Mouse (Mus musculus) right cerebral cortex, postnatal 14 days (tissue): ENCODE measurements around the gene Cdhr3.
A peak's percentile ranks its signal among the peaks of the same experiment; 100 is the strongest.
"Not testable (repeated sequence)": the region's sequence is repeated elsewhere in the genome, so short reads cannot be mapped to it uniquely, and the experiment has no call there.

Experiments
- DNase-seq: peaks from one replicate; pipeline ENCODE4 v3.0.0; 2022

Gene Cdhr3

GRCm38 (mm10) chr12:33071901-33072672 is 20.6 kb downstream of the Cdhr3 start:
- peak; percentile 66 for DNase-seq

GRCm38 (mm10) chr12:33068977-33069376 is 23.7 kb downstream of the Cdhr3 start:
- no peak for DNase-seq

GRCm38 (mm10) chr12:33066355-33066754 is 26.3 kb downstream of the Cdhr3 start:
- no peak for DNase-seq

- no peak for DNase-seq
Measured at GRCm38 (mm10) chr12:33065162-33065561, 27.5 kb downstream of the Cdhr3 start.

GRCm38 (mm10) chr12:33064266-33064665 is 28.4 kb downstream of the Cdhr3 start:
- no peak for DNase-seq

- no peak for DNase-seq
Measured at GRCm38 (mm10) chr12:33063250-33063649, 29.4 kb downstream of the Cdhr3 start.

- not testable (repeated sequence) for DNase-seq
Measured at GRCm38 (mm10) chr12:33062379-33062778, 30.3 kb downstream of the Cdhr3 start.

- DNase-seq, result peak; percentile 23
Measured at GRCm38 (mm10) chr12:33061651-33062050, 31.0 kb downstream of the Cdhr3 start.

- no peak for DNase-seq
Measured at GRCm38 (mm10) chr12:33057231-33058048, 35.2 kb downstream of the Cdhr3 start.

- DNase-seq, result no peak
Measured at GRCm38 (mm10) chr12:33056574-33056973, 36.1 kb downstream of the Cdhr3 start.

- DNase-seq, result no peak
Measured at GRCm38 (mm10) chr12:33056074-33056473, 36.6 kb downstream of the Cdhr3 start.

- DNase-seq, result no peak
Measured at GRCm38 (mm10) chr12:33053746-33054145, 38.9 kb downstream of the Cdhr3 start.

GRCm38 (mm10) chr12:33053311-33053710 is 39.4 kb downstream of the Cdhr3 start:
- no peak for DNase-seq

GRCm38 (mm10) chr12:33048391-33048790 is 44.3 kb downstream of the Cdhr3 start:
- DNase-seq, result no peak

GRCm38 (mm10) chr12:33046434-33046833 is 46.2 kb downstream of the Cdhr3 start:
- DNase-seq, result no peak

GRCm38 (mm10) chr12:33045533-33046361 is 46.9 kb downstream of the Cdhr3 start:
- peak; percentile 23 for DNase-seq

GRCm38 (mm10) chr12:33041476-33041875 is 51.2 kb downstream of the Cdhr3 start:
- no peak for DNase-seq

- DNase-seq, result no peak
Measured at GRCm38 (mm10) chr12:33040811-33041210, 51.9 kb downstream of the Cdhr3 start.

GRCm38 (mm10) chr12:33038676-33039075 is 54.0 kb downstream of the Cdhr3 start:
- no peak for DNase-seq

GRCm38 (mm10) chr12:33035719-33036521 is 56.8 kb downstream of the Cdhr3 start:
- DNase-seq, result peak; percentile 86

GRCm38 (mm10) chr12:33035089-33035718 is 57.5 kb downstream of the Cdhr3 start:
- no peak for DNase-seq
